Mouse (Mus musculus) G1E (cell line): ENCODE data around the gene Tet2. TPM values are rescaled to one million over a fixed set of nuclear protein-coding genes. Genes with fewer than 3 reads are reported as not detected.

Experiments used
- ATAC-seq: 2 replicates; pipeline ENCODE4 v1.8.0; 2016; ENCODE audit warnings: mild to moderate bottlenecking; ENCODE audit not compliant: insufficient number of reproducible peaks, poor library complexity, low FRiP score, severe bottlenecking; ENCODE audit errors: extremely low read depth
- DNase-seq: peaks from one replicate; pipeline ENCODE4 v3.0.0; 2012; ENCODE audit warnings: low spot score
- H3K27me3 ChIP-seq: 2 replicates; pipeline ENCODE4 v1.6.1; 2012; ENCODE audit warnings: mild to moderate bottlenecking, low read length, inconsistent platforms; ENCODE audit not compliant: insufficient read depth
- H3K36me3 ChIP-seq: replicated peaks from 2 replicates; pipeline ENCODE3; 2012; ENCODE audit warnings: mild to moderate bottlenecking, inconsistent platforms
- H3K4me1 ChIP-seq: 2 replicates; pipeline ENCODE4 v1.6.1; 2012; ENCODE audit warnings: low read depth, low read length, inconsistent platforms, mixed read lengths; ENCODE audit not compliant: insufficient read depth
- H3K4me3 ChIP-seq: 2 replicates; pipeline ENCODE4 v1.5.1; 2012; ENCODE audit warnings: low read depth, mild to moderate bottlenecking, inconsistent platforms, low read length, moderate library complexity, mixed read lengths
- H3K9me3 ChIP-seq: replicated peaks from 2 replicates; pipeline ENCODE4 v1.6.1; 2012; ENCODE audit warnings: inconsistent platforms
- CTCF ChIP-seq: IDR thresholded peaks from 2 replicates; pipeline ENCODE4 v1.5.1; 2012; ENCODE audit warnings: low read depth, low read length, inconsistent platforms, mixed read lengths
- GATA1 ChIP-seq: IDR thresholded peaks from 2 replicates; pipeline ENCODE4 v1.6.1; 2012; ENCODE audit warnings: borderline replicate concordance, low read length, inconsistent platforms, mixed read lengths
- GATA2 ChIP-seq: IDR thresholded peaks from 2 replicates; pipeline ENCODE4 v1.6.1; 2012; ENCODE audit warnings: low read depth, low read length, inconsistent platforms, borderline replicate concordance
- POLR2AphosphoS5 ChIP-seq: IDR thresholded peaks from 2 replicates; pipeline ENCODE4 v1.6.1; 2012; ENCODE audit warnings: low read depth, low read length, inconsistent platforms; ENCODE audit not compliant: insufficient replicate concordance
- TAL1 ChIP-seq: conservative IDR thresholded peaks from 2 replicates; pipeline ENCODE4 v1.6.1; 2012; ENCODE audit warnings: low read depth, low read length, inconsistent platforms, mixed read lengths
- polyA plus RNA-seq: library from polyadenylated mRNA; stranded (reverse); fragments of >175 nt; gene quantifications from 2 replicates; pipeline ENCODE4 v1.2.3, GENCODE M21; 2012
- total RNA-seq, 2 experiments: library from RNA; stranded (forward) in 1 of 2; stranded (reverse) in 1 of 2; fragments of 200-1000 nt in 1 of 2; fragments of >200 nt in 1 of 2; fragmentation: Nextera tagmentation in 1 of 2; gene quantifications; 2 replicates each; pipeline ENCODE4 v1.2.3; 2014 to 2017

Gene Tet2
- total and polyA plus RNA-seq, 3 experiments: 14.8 to 144 (median 97.1) TPM

DNA sequence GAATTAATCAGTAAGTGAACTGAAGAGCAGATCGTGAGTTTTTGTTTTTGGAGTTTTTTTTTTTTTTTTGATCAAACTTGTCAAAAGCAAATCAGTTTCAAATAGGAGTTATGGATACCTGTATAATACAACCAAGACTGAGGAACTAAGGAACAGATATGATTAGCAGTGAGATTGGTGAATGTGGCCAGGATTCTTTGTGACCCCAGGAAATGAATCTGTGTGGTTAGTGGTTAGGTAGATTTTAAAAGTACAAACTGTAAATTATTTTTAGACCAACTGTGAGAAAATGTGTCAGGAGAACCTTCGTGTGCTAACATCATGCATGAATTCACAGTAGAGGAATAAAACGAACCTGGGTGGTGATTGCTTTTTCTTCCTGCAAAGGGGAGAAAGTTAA, 66.0 kb downstream of the Tet2 start:
- Histone ChIP-seq H3K9me3 (no peaks in the 10 kb centered on the region), H3K4me3 (no peak overlapping the region), H3K27me3 (no peaks in the 10 kb centered on the region), H3K36me3 (peaks cover 65% of the 10 kb centered on the region), H3K4me1 (no peaks in the 10 kb centered on the region)
- TF ChIP-seq GATA2 (no peak), TAL1 (no peak), CTCF (no peak), GATA1 (no peak), POLR2AphosphoS5 (no peak)
- ATAC-seq (no peak), DNase-seq (no peak)

DNA sequence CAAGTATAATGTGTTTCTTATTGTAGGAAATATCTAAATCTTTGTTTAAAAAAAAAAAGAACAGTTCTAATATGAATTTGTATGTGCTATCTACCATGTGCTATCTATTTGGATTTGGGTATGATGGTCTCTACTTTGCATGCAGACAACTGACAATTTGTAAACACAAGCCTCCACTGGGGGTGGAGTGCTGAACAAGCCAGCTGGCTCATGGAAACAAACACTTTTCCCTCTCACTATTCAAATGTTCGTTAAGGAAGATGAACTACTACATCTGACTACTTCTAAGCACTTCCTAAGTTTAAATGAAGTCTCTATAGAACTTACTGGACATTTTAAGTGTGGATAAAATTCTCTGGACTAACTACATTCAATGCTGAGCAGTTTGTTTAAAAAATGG, 71.2 kb downstream of the Tet2 start:
- no peaks in the 10 kb centered on the region for H3K4me1 ChIP-seq
- H3K27me3 ChIP-seq: no peaks in the 10 kb centered on the region
- no peak overlapping the region for H3K4me3 ChIP-seq
- DNase-seq (no peak), ATAC-seq (no peak)
- TF ChIP-seq POLR2AphosphoS5: no peak
- no peaks in the 10 kb centered on the region for H3K9me3 ChIP-seq
- H3K36me3 ChIP-seq: peaks cover 78% of the 10 kb centered on the region

DNA sequence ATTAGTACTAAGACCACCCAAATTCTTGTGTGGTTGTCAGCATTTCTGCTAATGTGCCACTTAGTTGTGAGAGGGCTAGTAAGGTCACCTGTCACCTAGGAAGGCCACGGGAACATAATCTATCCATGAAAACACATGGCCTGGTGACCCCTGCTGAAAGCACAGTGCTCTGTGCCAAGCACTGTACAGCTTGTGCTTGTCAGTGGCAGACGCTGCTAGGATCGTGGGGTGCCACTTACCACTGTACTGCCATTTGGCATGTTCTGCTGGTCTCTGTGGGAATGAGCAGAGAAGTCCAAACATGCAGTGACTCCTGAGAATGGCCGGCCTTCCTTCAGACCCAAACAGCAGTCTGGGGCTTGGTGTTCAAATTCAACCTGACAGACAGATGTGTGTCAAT, 73.8 kb downstream of the Tet2 start:
- Histone ChIP-seq H3K9me3 (no peaks in the 10 kb centered on the region), H3K27me3 (no peaks in the 10 kb centered on the region), H3K36me3 (peaks cover 86% of the 10 kb centered on the region), H3K4me3 (no peak overlapping the region), H3K4me1 (no peaks in the 10 kb centered on the region)
- DNase-seq (no peak), ATAC-seq (no peak)
- TF ChIP-seq GATA1 (no peak), CTCF (no peak), POLR2AphosphoS5 (no peak), GATA2 (no peak), TAL1 (no peak)

DNA sequence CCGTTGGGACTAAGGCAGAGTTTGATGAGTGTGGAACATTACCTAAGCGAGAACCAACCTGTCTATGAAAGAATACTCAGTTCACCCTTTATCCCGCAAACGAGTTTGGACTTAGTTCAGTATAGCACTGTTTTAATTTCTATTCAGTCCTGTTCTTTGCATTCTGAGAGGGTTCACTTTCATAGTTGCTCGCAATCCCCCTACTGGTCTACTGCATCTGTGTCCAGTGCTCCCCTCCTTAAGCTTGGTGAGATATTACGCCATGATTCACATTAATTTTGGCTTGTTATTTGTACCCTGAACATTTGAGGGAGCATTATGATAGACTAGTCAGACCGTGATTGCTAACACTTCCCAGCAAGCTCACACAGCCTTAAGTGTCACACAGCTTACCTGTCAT, 76.1 kb downstream of the Tet2 start:
- H3K4me1 ChIP-seq: peaks cover 2% of the 10 kb centered on the region
- no peak overlapping the region for H3K4me3 ChIP-seq
- no peak for DNase-seq
- H3K27me3 ChIP-seq: no peaks in the 10 kb centered on the region
- H3K9me3 ChIP-seq: no peaks in the 10 kb centered on the region
- TF ChIP-seq GATA1 (no peak), TAL1 (no peak), POLR2AphosphoS5 (no peak), GATA2 (no peak), CTCF (no peak)
- ATAC-seq: no peak
- H3K36me3 ChIP-seq: peaks cover 84% of the 10 kb centered on the region

DNA sequence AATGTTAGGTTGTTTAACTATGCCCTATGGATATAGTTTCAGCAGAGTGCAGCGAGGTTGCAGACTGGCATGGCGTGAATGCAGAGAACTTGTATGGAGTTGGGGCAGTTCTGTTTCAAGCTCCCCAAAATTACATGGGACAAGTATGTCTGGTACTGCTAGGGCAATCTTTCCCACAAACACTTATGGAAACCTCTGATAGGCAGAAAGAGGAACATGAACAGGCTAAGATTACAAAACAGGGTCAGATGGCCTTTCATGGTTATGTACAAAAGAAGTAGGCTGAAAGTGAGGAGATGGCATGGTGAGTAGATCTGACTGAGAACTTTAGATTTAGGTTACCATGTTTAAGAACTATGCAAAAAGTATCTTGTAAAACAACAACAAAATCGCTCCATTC, 81.7 kb downstream of the Tet2 start:
- no peak for ATAC-seq
- DNase-seq: no peak

DNA sequence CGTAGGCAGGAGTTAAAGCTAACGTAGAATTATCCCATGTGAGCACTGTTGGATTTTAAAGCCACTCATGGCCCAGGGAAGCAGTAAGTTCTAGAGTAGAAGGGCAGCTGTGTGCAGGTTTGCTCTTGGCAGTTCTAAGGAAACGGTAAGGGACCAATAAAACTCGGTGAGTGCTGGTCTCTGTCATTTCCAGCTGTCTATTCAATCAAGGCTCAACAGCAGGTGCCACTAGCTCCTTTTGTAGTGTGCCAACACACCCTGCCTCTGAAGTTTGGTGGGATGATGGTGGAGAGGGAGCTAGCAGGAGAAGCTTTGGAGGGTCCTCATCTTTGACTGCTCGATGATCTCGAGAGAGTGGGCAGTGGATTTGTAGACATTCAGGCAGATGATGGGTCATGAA, 82.5 kb downstream of the Tet2 start:
- no peak for ATAC-seq
- H3K27me3 ChIP-seq: no peaks in the 10 kb centered on the region
- no peak for TF ChIP-seq GATA1
- no peak for TF ChIP-seq GATA2
- TF ChIP-seq POLR2AphosphoS5: no peak
- no peak for TF ChIP-seq TAL1
- no peak for TF ChIP-seq CTCF
- peaks cover 15% of the 10 kb centered on the region for H3K4me1 ChIP-seq
- H3K4me3 ChIP-seq: no peak overlapping the region
- H3K36me3 ChIP-seq: peaks cover 52% of the 10 kb centered on the region
- DNase-seq: no peak
- no peaks in the 10 kb centered on the region for H3K9me3 ChIP-seq

More for the DNA sequence above, 81.7 kb downstream of the Tet2 start:
- Histone ChIP-seq H3K36me3 (peaks cover 59% of the 10 kb centered on the region), H3K9me3 (no peaks in the 10 kb centered on the region), H3K4me3 (no peak overlapping the region), H3K4me1 (peaks cover 15% of the 10 kb centered on the region), H3K27me3 (no peaks in the 10 kb centered on the region)
- TF ChIP-seq CTCF (no peak), TAL1 (peak; percentile 19; the same call in 1 of the 2 replicates)

DNA sequence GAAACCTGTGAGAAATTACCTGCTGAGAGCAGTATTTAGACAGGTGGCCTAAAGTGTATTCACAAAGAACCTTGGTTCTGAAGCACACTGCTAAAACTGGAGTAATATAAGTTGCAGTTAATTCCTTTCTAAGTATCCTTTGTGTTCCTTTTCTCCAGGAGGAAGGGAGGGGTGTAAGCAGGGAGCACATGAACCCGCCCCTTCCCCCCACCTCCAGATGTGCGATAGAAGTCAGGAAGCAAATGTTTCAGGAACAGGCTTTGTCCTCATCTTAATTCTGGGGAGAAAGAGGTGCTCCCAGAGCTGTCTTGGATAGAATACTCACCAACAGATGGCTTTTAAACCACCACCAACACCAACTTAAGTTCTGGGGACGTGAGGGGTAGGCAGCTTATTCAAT, 82.9 kb downstream of the Tet2 start:
- Histone ChIP-seq H3K4me3 (no peak overlapping the region), H3K27me3 (no peaks in the 10 kb centered on the region), H3K9me3 (no peaks in the 10 kb centered on the region), H3K4me1 (peaks cover 15% of the 10 kb centered on the region), H3K36me3 (peaks cover 47% of the 10 kb centered on the region)
- DNase-seq (no peak), ATAC-seq (no peak)
- TF ChIP-seq GATA2 (no peak), CTCF (no peak), TAL1 (no peak), POLR2AphosphoS5 (no peak), GATA1 (no peak)
